Mouse (Mus musculus) skeletal muscle tissue, adult 2 months (tissue): ENCODE data around the gene Pnkp.

Experiments used
- DNase-seq: peaks from one replicate; pipeline ENCODE4 v3.0.0-alpha.2; 2012; ENCODE audit warnings: low read depth, low spot score

The Pnkp gene

DNA sequence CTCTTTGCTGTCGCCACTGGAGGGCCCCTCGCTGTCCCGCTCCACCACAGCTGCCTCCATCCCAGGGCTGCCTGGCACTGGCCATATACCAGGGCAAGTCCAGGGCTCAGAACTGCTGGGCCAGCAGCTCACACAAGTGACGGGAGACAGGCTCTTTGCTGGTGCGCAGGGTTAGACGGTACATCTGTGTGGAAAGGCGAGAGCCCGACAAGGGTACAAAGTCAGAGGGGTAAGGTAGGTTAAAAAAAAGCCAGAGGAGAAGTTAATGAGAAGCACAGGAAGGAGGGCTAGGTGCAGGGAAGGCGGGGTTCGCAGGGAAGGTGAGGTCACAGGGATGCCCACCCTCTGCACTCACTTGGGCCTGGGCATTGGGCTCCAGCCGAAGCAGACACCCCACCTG, 43.7 kb downstream of the Pnkp start:
- DNase-seq: no peak

DNA sequence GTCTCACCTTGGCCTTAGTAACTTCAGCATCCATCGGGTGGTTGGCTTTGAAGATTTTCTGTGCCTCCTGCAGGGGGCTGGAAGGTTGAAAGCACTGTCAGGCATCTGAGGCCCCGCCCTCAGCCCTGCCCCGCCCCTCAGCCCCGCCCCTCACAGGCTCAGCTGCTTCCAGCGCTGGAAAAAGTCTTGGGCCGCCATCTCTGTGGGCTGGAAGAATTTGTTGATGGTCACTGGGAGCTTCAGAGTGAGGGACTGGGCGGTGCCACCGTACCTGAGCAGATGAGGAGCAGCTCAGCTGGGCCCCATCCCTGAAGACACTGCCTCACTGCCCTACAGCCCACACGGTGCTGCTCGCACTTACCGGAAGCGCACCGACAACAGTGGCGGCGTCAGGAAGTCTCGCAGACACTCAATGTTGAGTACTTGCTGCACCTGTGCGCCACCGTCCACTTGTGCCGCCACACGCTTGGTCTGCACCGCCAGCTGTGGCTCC, 44.3 kb downstream of the Pnkp start:
- DNase-seq: no peak

GRCm38 (mm10) chr7:44905430-44905829, 48.5 kb downstream of the Pnkp start:
- no peak for DNase-seq

- no peak for DNase-seq
These were observed 52.0 kb downstream of the Pnkp start for GRCm38 (mm10) chr7:44908706-44909476.
